Mouse (Mus musculus): ENCODE data around the gene Phtf2.
"Not testable (repeated sequence)": the region's sequence is repeated elsewhere in the genome, so short reads cannot be mapped to it uniquely, and the experiment has no call there.

DNA sequence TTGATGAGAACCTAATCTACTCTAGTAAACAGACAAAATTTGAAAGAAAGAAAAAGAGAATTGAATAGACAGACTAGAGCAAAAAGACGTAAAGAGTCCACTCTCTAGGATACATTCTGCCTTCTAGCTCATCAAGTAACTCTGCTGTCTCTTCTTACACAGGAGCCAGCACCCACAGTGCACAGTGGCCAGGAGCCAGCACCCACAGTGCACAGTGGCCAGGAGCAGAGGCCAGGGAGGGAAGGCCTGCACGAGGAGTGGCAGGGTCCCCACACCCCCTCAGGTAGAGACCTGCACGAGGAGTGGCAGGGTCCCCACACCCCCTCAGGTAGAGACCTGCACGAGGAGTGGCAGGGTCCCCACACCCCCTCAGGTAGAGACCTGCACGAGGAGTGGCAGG, 95.5 kb downstream of the Phtf2 start:
- not testable (repeated sequence) for TF ChIP-seq CTCF (IDR thresholded peaks at IDR 0.05; ENCODE audit: borderline replicate concordance, insufficient read depth, low read depth, low read length); POLR2A (IDR thresholded peaks at IDR 0.05; ENCODE audit: borderline replicate concordance, insufficient read depth, low read length)

Measured in cerebellum, adult 2 months (tissue).